In genomic region chr2:166728261-166728680, GRCm38 (mm10) we compare ENCODE assay signal across 11 mouse cellular contexts. TPM values are rescaled to one million over a fixed set of nuclear protein-coding genes. Genes with fewer than 3 reads are reported as not detected.
A peak's percentile ranks its signal among the peaks of the same experiment; 100 is the strongest.
DNase-seq lines count a peak whose midpoint lies in the region; ATAC-seq and TF ChIP-seq lines count a peak whose summit lies in the region.
"Had no signal": no experiment of that assay in that cellular context is flagged by ENCODE, and none has a peak within 500 bp of the region (broad histone marks: within the 10 kb centered on the region; RNA-seq: fewer than 3 reads in every experiment).

No protein-coding gene starts in this region.

- no peaks in the 10 kb centered on the region for H3K27me3 ChIP-seq in hindbrain, embryonic 10.5 days (ENCODE audit: insufficient read depth, poor library complexity, severe bottlenecking)
- H3K27me3 ChIP-seq in hindbrain, embryonic 14.5 days (ENCODE audit: control insufficient read depth, insufficient read depth, low read length) = no peaks in the 10 kb centered on the region
- no peaks in the 10 kb centered on the region for H3K27me3 ChIP-seq in CH12.LX (replicated peaks)
- no peaks in the 10 kb centered on the region for H3K27me3 ChIP-seq in intestine, embryonic 16.5 days (replicated peaks; ENCODE audit: control insufficient read depth, insufficient read depth, low read length)

- in situ Hi-C loops in CH12.LX (cut with MboI; ENCODE audit: low pct_ligation_motif_present, low pct_unique_long_range_greater_than_20kb, low sequenced_read_pairs) = no loop called here

- H3K27ac ChIP-seq in hindbrain, embryonic 10.5 days = peak overlapping the region; percentile 81
- no peak overlapping the region; the same call in 1 of the 2 replicates for H3K27ac ChIP-seq in hindbrain, embryonic 14.5 days
- H3K27ac ChIP-seq in CH12.LX (ENCODE audit: insufficient read depth, low read depth) = no peak overlapping the region
- no peak overlapping the region for H3K27ac ChIP-seq in intestine, embryonic 16.5 days (ENCODE audit: low read length)

- DNase-seq in hindbrain, embryonic 10.5 days (ENCODE audit: low spot score) = no peak
- no peak for DNase-seq in hindbrain, embryonic 14.5 days (ENCODE audit: low spot score)
- DNase-seq in CH12.LX (ENCODE audit: extremely low read depth) (no peak), ZHBTc4 (ENCODE audit: low read depth, low spot score) (peak; percentile 91)
- no peak for DNase-seq in left cerebral cortex, postnatal 36 days (ENCODE audit: low spot score in 2 of 2)
- DNase-seq in right cerebral cortex, postnatal 14 days = no peak
- DNase-seq in right cerebral cortex, postnatal 10 days (ENCODE audit: low spot score in 2 of 2) = no peak
- DNase-seq: heart, adult 18-20 months had no signal

- no peak overlapping the region for H3K4me3 ChIP-seq in hindbrain, embryonic 10.5 days
- no peak overlapping the region for H3K4me3 ChIP-seq in hindbrain, embryonic 14.5 days (replicated peaks; ENCODE audit: low read length)
- H3K4me3 ChIP-seq in CH12.LX (replicated peaks in 1 of 3; ENCODE audit: low read depth in 2 of 3, low read length in 2 of 3, poor library complexity in 1 of 3) = no peak overlapping the region
- no peak overlapping the region for H3K4me3 ChIP-seq in intestine, embryonic 16.5 days (ENCODE audit: low read length)
- H3K4me3 ChIP-seq: myocyte had no signal

- no peak for TF ChIP-seq EP300 in CH12.LX (IDR thresholded peaks at IDR 0.05; ENCODE audit: low read length)

- no peak overlapping the region for H3K4me2 ChIP-seq in hindbrain, embryonic 14.5 days (replicated peaks)
- H3K4me2 ChIP-seq in CH12.LX (ENCODE audit: insufficient read depth, low read depth, poor library complexity, severe bottlenecking) = no peak overlapping the region
- no peak overlapping the region for H3K4me2 ChIP-seq in intestine, embryonic 16.5 days (ENCODE audit: low read depth, low read length)

- TF ChIP-seq POLR2A in CH12.LX (IDR thresholded peaks at IDR 0.05; ENCODE audit: low read depth, low read length) = no peak

- no peak for TF ChIP-seq CTCF in CH12.LX (conservative IDR thresholded peaks at IDR 0.05 in 1 of 2, IDR thresholded peaks at IDR 0.05 in 1 of 2; ENCODE audit: low read depth in 2 of 2, low read length in 2 of 2)

- H3K4me1 ChIP-seq in hindbrain, embryonic 10.5 days (replicated peaks) = peaks cover 47% of the 10 kb centered on the region
- peaks cover 29% of the 10 kb centered on the region for H3K4me1 ChIP-seq in hindbrain, embryonic 14.5 days (replicated peaks; ENCODE audit: control insufficient read depth, insufficient read depth, low read length)
- peaks cover 28 to 46% of the 10 kb centered on the region in 2 experiments for H3K4me1 ChIP-seq in CH12.LX (ENCODE audit: control insufficient read depth in 1 of 2, insufficient read depth in 2 of 2)
- H3K4me1 ChIP-seq in intestine, embryonic 16.5 days (ENCODE audit: control insufficient read depth, insufficient read depth, low read length) = peaks cover 10% of the 10 kb centered on the region

- no peaks in the 10 kb centered on the region for H3K9me3 ChIP-seq in hindbrain, embryonic 10.5 days
- H3K9me3 ChIP-seq in hindbrain, embryonic 14.5 days (ENCODE audit: control insufficient read depth, low read length) = no peaks in the 10 kb centered on the region
- H3K9me3 ChIP-seq in CH12.LX (replicated peaks; ENCODE audit: low read length) = no peaks in the 10 kb centered on the region
- H3K9me3 ChIP-seq in intestine, embryonic 16.5 days (ENCODE audit: control insufficient read depth, low read length) = no peaks in the 10 kb centered on the region

- no peaks in the 10 kb centered on the region for H3K79me2 ChIP-seq in CH12.LX (replicated peaks; ENCODE audit: control insufficient read depth, extremely low read depth, insufficient read depth, poor library complexity, severe bottlenecking)

- intact Hi-C loops in left cerebral cortex, postnatal 36 days (cut with DNase I) = no loop called here

- no peaks in the 10 kb centered on the region for H3K36me3 ChIP-seq in hindbrain, embryonic 10.5 days
- H3K36me3 ChIP-seq in hindbrain, embryonic 14.5 days (replicated peaks; ENCODE audit: control insufficient read depth, insufficient read depth) = no peaks in the 10 kb centered on the region
- H3K36me3 ChIP-seq in CH12.LX (replicated peaks in 1 of 2; ENCODE audit: control insufficient read depth in 1 of 2, insufficient read depth in 1 of 2, low read length in 1 of 2) = no peaks in the 10 kb centered on the region
- no peaks in the 10 kb centered on the region for H3K36me3 ChIP-seq in intestine, embryonic 16.5 days (ENCODE audit: control insufficient read depth, insufficient read depth, low read length)

- no peak for ATAC-seq in hindbrain, embryonic 14.5 days (ENCODE audit: low FRiP score)
- peak; percentile 47; the same call in 1 of the 2 replicates for ATAC-seq in intestine, embryonic 16.5 days
- ATAC-seq: lung, postnatal 0 days had no signal

- no peak overlapping the region for H3K9ac ChIP-seq in hindbrain, embryonic 14.5 days
- no peak overlapping the region for H3K9ac ChIP-seq in CH12.LX (ENCODE audit: insufficient read depth, low read depth)
- H3K9ac ChIP-seq in intestine, embryonic 16.5 days (ENCODE audit: low read depth, low read length) = no peak overlapping the region

- dilution Hi-C loops in CH12.LX (cut with MboI; ENCODE audit: extremely low pct_ligation_motif_present, extremely low pct_unique_long_range_greater_than_20kb, low sequenced_read_pairs) = no loop called here

- TF ChIP-seq RAD21 in CH12.LX (IDR thresholded peaks at IDR 0.05; ENCODE audit: low read depth, low read length) = no peak

- 49% methylated on average over 3 of the region's 3 CpGs for WGBS in hindbrain, embryonic 10.5 days
- 51% methylated on average over 3 of the region's 3 CpGs for WGBS in hindbrain, embryonic 14.5 days
- WGBS in intestine, embryonic 16.5 days = 50% methylated on average over 3 of the region's 3 CpGs

TF ChIP-seq in CH12.LX, 34 proteins besides CTCF, POLR2A, EP300 and RAD21:
- peak; percentile 82; the same call in 1 of the 2 replicates for TF ChIP-seq KAT2A (IDR thresholded peaks at IDR 0.05; ENCODE audit: insufficient replicate concordance, low read length)
- no peak for TF ChIP-seq USF1 (IDR thresholded peaks at IDR 0.05; ENCODE audit: low read depth, low read length)
- TF ChIP-seq NRF1 (IDR thresholded peaks at IDR 0.05; ENCODE audit: low read depth, low read length) = 0 out of 2 replicates have a peak, but pooled peaks have one; percentile 32
- TF ChIP-seq ETS1 (conservative IDR thresholded peaks at IDR 0.05; ENCODE audit: low read depth, low read length) = no peak
- peak; percentile 61; the same call in 1 of the 2 replicates for TF ChIP-seq ELF1 (IDR thresholded peaks at IDR 0.05; ENCODE audit: low read depth, low read length)
- TF ChIP-seq CHD2 (IDR thresholded peaks at IDR 0.05; ENCODE audit: low read length) = 0 out of 2 replicates have a peak, but pooled peaks have one; percentile 35
- no peak for TF ChIP-seq SMC3 (IDR thresholded peaks at IDR 0.05; ENCODE audit: low read depth, low read length)
- no peak for TF ChIP-seq USF2 (conservative IDR thresholded peaks at IDR 0.05; ENCODE audit: low read depth, low read length)
- TF ChIP-seq PAX5 (IDR thresholded peaks at IDR 0.05; ENCODE audit: low read length) = no peak
- peak; percentile 96 for TF ChIP-seq HCFC1 (IDR thresholded peaks at IDR 0.05; ENCODE audit: low read depth, low read length)

RNA-seq across cellular contexts. Expression of gene Prex1, which starts 14.6 kb away (rescaled TPM):
- 36.8 and 44.1 TPM in 2 replicates for polyA plus RNA-seq in hindbrain, embryonic 10.5 days (2016; fragmentation: Nextera tagmentation; extraction: Ambion mirVana)
- polyA plus RNA-seq in hindbrain, embryonic 14.5 days (2014; fragmentation: Nextera tagmentation; extraction: Ambion mirVana) = 27.3 and 28.8 TPM in 2 replicates
- total RNA-seq in CH12.LX (2012; rRNA removed) (11.6 and 18.5 TPM in 2 replicates), CH12.LX (2014; rRNA removed) (4.9 and 5.5 TPM in 2 replicates)
- 14.6 and 19.5 TPM in 2 replicates for polyA plus RNA-seq in CH12.LX (2012; ENCODE audit: insufficient read length, low read depth)
- polyA plus RNA-seq in intestine, embryonic 16.5 days (2015; fragmentation: Nextera tagmentation; extraction: Ambion mirVana) = 7.9 and 8.0 TPM in 2 replicates
- total RNA-seq in left cerebral cortex, postnatal 36 days (2021) = 100 to 1,000 TPM; 104 to 114 TPM
